Mouse (Mus musculus) erythroblast, embryonic 14.5 days (primary cell): ENCODE measurements around the gene G0s2.

ENCODE experiments used
- GATA1 ChIP-seq: IDR thresholded peaks from 2 replicates; pipeline ENCODE4 v1.6.1; 2012; ENCODE audit warnings: low read length, inconsistent platforms, mixed read lengths
- TAL1 ChIP-seq: IDR thresholded peaks from 3 replicates; pipeline ENCODE4 v1.6.1; 2012; ENCODE audit warnings: low read length, inconsistent platforms, mixed read lengths

DNA sequence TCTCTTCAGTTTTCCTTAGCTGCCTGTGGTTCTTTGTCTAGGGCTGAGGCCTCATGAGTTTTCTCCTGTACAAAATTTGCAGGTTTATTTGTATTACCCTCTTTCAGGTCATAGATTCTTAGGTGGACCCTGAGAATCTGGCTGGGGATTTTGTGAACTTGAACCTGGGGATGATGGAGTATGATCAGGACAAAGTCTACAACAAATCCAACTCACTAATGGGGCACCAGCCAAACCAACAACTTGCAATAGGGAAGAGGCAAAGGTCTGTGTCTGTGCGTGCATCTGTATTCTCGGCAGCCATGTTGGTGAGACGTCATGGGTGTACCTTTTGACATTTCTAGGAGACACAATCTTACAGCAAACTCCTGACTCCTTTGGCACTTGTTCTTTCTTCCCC lies 16.1 kb upstream of the G0s2 start:
- TF ChIP-seq GATA1 = no peak
- no peak for TF ChIP-seq TAL1
